Mouse (Mus musculus) WW6 (cell line): Measurements from ENCODE around the gene Ptgir.
"Not testable (repeated sequence)": the region's sequence is repeated elsewhere in the genome, so short reads cannot be mapped to it uniquely, and the experiment has no call there.

ENCODE experiments used
- DNase-seq: peaks from one replicate; pipeline ENCODE4 v3.0.0-alpha.2; 2013; ENCODE audit warnings: low read depth, low spot score

The Ptgir gene

GRCm38 (mm10) chr7:16940292-16940691, 34.0 kb downstream of the Ptgir start:
- no peak for DNase-seq

DNA sequence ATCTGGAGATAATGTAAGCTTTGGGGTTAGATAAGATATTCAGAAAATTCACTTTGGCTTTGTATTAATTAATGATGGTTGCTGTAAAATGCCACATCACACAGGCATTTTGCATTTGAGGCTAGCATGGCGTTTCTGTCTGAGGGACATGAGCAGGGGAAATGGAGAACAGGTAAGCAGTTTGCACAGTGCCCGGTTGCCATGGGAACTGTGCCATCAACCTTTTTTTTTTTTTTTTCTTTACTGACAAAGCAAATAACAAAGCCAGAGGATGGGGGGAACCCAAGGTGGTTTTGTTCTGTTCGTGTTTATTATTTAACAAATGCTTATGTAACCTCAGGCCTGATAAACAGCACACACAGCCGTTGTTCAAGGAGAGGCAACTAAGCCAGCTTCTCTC, 36.6 kb downstream of the Ptgir start:
- DNase-seq, result no peak

DNA sequence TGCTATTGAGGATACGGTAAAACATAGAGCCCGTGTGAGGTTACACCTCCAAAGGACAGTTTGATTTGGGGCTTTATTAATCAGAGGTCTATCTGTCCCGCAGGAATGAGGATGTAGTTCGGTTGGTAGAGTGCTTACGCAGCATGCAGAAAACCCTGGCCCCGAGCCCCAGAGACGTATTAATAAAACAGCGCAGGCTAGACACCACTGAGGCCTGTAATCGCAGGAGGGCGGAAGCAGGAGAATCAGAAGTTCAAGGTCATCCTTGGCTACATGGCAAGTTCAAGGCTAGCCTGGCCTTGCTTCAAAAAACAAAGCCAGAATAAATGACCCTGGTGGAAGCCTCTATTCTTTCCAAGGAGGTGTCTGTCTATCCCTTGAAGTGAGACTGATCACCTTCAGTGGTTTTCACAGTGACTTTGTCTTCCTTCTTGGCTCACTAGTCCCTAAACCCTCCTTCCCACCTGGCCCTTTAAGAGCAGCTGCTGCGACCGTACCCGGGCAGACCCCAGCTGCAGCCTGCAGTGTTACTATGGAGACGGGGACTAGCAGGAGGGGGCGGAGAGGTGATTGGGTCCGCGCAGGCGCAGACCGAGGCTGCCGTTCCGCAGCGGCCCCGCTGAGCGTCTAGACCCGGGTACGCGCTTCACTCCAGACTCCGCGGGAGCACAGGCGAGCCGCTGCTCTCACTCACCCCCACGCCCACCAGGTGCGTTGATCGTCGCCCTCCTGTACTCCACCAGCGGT, 37.9 kb downstream of the Ptgir start, which contains the start of gene Pnmal2:
Gene Pnmal2 (plus strand): TSS at position 622 of the 747 bp plus-strand sequence.
- DNase-seq, result peak; percentile 80

DNA sequence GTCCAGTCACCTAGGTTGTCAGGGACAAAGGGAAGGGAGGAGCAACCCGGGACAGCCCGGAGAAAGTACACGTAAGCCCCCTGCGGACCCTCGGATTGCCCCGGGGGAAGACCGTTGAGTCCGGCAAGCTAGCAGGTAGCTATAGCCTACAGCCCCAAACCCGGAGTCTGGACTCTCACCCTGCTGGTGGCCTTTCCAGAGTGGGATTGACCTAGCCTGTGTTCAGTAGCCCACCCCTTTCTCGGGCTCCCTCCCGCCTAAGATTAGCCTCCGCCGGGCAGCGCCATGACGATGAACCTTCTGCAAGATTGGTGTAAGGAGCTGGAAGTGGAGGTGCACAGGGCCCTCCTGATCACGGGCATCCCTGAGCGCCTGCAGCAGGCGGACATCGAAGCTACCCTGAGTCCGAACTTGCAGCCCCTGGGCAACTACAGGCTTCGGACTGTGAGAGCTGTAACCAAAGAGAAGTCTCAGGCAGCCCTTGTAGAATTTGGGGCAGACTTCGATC, 38.6 kb downstream of the Ptgir start:
- no peak for DNase-seq

DNA sequence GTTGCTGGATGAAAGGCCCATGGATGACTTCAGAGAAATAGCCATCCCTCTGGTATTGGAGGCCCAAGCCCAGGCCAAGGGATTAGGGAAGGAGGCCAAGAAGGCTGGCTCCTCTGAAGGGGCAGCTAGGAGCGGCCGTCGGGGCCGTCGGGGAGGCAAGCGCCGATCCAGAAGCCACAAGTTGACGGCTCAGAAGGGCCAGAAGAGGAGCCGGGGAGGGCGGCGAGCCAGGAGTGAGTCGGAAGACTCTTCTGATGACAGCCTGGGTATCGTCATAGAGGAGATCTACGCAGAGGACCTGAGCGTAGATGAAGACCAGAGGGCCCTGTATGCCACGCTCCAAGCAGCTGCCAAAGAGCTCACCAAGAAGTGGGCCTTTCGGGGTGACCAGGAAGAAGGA, 39.1 kb downstream of the Ptgir start:
- no peak for DNase-seq

DNA sequence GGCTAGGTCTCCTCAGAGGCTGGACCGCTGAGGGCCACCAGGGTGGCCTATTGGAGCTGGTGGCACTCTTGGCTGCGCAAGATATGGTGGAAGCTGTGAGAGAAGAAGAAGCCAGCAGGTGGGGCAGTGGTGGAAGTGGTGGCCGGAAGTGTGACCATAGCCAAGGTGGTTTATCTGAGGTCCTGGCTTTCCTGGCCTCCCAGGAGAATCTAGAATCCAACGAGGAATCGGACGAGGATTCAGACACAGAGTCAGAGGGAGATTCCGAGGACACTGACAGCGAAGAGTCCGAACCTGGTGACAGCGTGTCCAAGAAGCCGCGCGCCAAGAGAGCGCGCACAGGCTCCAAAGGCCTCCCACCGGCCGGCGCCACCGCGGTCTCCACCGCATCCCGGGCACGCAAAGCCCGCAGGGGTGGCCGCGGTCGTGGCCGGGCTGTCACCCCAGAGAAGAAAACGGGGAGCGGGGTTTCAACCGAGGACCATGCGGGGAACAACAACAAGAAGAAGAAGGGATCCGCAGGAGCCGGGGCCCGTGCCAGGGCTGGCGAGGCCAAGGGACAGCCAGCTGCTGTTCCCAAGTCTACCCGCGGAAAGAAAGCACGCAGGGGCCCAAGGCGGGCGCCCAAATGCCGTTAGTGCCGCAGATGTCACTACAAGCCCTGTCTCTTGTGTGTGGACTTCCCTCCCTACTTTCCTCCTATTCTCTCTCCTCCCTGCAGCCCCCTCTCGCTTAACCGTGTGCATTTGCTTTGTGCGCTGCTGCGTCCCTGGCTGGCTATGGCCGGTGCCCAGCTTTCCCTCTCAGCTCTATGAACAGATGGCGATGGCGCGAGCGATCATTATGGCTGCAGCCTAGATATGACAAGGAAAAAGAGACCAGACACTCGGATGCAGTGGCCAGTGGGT, 40.4 kb downstream of the Ptgir start:
- no peak for DNase-seq

GRCm38 (mm10) chr7:16947349-16947895, 41.1 kb downstream of the Ptgir start:
- no peak for DNase-seq

DNA sequence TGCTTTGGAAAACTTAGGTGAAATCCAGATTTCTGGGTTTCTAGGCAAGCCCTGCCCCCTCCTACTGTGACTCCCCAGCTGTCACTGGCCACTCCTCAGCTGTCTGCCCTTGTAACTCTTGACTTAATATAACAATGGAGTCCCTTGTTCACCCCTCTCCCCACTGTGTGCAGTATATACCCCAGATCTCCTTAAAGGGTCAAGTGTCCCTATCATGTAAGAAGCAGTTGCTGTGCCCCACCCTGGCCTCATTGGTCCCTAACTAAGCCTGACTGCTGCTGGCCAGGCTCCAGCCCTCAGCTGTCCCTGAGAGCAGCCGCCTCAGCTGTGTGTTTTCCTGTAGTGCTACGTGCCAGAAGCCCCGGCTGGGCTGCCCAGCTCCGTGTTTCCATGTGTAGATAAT, 41.7 kb downstream of the Ptgir start:
- no peak for DNase-seq

DNA sequence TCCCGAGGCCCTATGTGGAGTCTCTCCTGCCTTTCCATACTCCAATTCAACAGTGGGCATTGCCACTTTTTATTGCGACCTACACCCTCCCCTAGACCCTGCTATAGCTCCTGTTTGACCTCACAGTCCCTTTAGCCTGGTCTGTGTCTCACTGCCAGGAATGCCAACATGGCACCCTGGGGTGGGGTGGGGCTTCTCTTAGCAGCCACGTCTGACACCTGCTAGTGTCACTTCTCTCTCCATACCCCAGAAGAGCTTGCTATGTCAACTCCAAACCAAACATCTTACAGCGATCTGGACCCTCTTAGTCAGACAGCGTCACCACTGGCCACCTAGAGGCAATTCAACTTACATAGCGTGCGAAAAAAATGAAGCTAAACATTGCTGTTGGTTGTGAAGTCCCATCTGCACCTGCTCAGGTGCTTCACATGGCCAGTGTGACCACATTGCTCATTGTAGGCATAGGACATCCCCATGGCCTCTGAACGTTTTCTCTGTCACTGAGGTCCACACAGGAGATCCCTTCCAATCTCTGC, 42.7 kb downstream of the Ptgir start:
- DNase-seq, result no peak

DNA sequence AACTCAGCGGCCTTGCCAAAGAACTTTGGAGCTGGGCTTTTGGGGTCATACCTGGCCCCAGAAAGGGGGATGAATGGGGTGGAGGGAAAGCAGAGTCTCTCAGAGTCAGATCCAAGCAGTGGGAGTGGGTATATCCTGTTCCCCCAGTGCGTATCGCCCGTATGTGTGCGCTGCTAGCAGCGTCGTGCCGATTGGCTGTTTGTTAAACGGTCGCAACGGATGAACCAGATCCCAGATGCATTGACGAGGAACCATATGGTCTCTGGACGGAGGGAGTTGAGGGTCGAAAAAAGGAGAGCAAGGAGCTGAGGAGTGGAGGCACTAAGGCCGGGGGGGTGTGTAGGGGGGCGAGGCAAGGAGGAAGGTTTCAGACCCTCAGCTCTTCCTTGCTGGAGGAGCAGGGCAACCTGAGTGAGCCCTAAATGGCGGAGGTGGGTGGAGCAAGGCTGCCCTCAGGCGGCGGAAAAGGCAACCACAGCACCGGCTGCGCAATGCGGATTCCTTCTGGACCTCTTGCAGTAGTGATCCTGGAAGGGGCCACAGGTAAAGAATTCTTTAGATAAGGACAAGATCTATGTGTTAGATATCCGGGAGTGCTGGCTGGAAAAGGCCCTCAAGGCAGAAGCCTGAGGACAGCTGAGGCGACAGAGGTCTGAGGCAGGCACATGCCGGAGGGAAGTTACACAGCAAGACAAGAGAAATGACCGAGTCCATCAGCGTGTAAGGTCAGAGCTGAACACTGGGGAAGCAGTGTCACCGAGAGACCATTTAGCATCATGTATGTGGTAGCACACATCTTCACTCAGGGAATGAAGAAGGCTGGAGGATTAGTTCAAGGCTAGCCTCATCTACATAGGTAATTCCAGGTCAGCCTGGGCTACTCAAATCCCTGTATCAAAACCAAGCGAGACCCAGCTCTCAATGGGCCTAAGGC, 43.9 kb downstream of the Ptgir start:
- DNase-seq, result peak; percentile 58

DNA sequence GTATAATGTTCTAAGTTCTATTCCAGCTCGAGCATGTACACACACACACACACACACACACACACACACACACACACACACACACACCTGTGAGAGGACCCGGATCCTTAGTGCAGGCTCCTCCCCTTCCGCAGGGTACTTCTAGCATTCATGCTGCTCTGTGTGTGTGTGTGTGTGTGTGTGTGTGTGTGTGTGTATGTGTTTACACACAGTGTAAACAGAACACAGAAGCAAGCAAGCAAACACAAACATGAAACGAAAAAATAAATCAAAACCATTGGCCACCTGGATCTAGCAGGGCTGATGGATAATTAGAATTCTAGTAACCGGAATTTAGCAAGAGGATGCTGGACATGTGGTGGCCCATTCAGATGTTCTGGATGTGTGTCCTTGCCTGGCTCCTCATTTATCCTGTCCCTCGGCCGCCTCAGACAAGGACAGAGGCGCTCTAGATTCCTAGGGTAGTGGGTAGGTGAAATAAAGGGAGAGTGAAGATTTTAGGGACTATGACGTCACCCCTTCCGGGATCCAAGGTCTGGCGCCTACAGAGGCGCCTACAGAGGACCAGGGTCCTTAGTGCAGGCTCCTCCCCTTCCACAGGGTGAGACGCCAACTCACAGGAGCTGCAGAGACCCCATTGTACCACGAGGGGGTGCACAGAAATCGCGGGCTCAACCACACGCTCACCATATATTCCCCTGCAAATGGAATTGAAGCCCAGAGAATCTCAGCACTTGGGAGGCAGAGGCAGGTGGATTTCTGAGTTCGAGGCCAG, 44.8 kb downstream of the Ptgir start:
- peak; percentile 72 for DNase-seq

DNA sequence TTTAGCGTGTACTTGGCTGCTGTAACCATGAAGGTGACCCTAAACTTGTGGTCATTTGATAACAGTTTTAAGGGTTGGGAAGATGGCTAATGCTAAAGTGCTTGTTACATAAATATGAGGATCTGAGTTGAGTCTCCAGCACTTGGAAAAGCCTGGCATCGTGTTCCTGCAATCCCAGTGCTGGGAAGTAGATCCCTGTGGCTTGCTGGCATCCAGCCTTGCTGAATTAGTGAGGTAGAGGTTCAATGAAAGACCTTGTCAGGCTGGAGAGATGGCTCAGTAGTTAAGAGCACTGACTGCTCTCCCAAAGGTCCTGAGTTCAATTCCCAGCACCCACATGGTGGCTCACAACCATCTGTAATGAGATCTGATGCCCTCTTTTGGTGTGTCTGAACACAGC, 47.5 kb downstream of the Ptgir start:
- not testable (repeated sequence) for DNase-seq

DNA sequence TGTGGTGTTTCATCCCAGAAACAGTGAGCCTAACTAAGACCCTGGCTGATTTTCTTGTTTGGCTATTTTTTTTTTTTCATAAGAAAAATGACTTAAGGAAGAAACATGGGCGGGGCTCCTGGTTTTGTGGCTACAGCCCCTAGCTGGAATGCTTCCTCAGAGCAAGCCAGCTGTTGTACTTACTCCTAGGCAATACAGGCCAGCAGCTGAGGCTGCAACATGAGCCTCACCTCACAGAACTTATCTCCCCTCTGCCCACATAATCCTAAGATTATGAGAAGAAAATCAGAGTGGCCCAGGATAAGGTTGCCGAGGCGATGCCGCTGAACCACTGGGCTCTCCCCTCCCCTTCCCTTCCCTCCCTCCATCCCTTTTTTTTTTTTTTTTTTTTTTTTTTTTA, 49.4 kb downstream of the Ptgir start:
- DNase-seq, result no peak

- no peak for DNase-seq
These were observed 50.3 kb downstream of the Ptgir start for GRCm38 (mm10) chr7:16956410-16957265.

GRCm38 (mm10) chr7:16959539-16960187, 53.4 kb downstream of the Ptgir start, which contains the start of gene Pnmal1:
Pnmal1 (plus strand) TSS chr7:16959679.
- peak; percentile 43 for DNase-seq
